Comparison of ENCODE assay signal across 22 mouse cellular contexts in the genomic region with DNA sequence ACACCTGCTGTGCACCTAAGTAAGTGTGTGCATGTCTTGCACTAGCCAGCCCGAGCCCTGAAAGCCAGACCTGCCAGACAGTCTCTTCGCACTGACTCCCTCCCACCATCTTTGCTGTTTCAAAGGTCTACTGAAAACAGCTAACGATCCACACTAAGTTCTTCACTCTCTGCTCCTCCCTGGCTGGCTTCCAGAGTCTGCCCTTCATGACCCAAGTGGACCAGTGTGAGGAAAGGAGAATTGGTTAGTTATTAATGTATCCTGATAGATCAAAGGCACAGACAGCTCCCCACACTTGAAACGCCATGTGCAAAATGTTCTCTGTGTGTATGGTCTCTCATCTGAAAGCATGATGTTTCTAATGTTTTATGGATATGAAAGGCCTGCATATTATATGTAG.
DNase-seq lines count a peak whose midpoint lies in the region; ATAC-seq lines count a peak whose summit lies in the region.
"Had no signal": no experiment of that assay in that cellular context is flagged by ENCODE, and none has a peak within 500 bp of the region (broad histone marks: within the 10 kb centered on the region; RNA-seq: fewer than 3 reads in every experiment).

No protein-coding gene starts in this region.

- no peaks in the 10 kb centered on the region for H3K9me3 ChIP-seq in megakaryocyte, embryonic 14.5 days
- H3K9me3 ChIP-seq: heart, embryonic 13.5 days; limb, embryonic 13.5 days; neural tube, embryonic 13.5 days had no signal

- DNase-seq in kidney, adult 9 months: peak; percentile 93
- peak; percentile 83 for DNase-seq in kidney, postnatal 14 days
- no peak for DNase-seq in layer of hippocampus, postnatal 36 days
- DNase-seq in right cerebral cortex, postnatal 4 days: no peak
- DNase-seq in layer of hippocampus, adult 18-20 months (ENCODE audit: low spot score in 2 of 2): no peak
- DNase-seq: adrenal gland, postnatal 25 days; B cell, adult 2 months; cerebellum, adult 18-20 months; cerebellum, postnatal 14 days; gastrocnemius, adult 2 months; heart, postnatal 10 days; lung, embryonic 14.5 days; lung, postnatal 14 days; thymus, postnatal 25 days had no signal

- peak overlapping the region; percentile 29 for H3K4me3 ChIP-seq in megakaryocyte, embryonic 14.5 days (replicated peaks)
- H3K4me3 ChIP-seq: erythroblast, embryonic 14.5 days; gastrocnemius, adult 2 months; heart, embryonic 13.5 days; limb, embryonic 13.5 days; neural tube, embryonic 13.5 days had no signal

- no peaks in the 10 kb centered on the region for H3K36me3 ChIP-seq in megakaryocyte, embryonic 14.5 days (replicated peaks; ENCODE audit: low read length)

- no peak for ATAC-seq in megakaryocyte, adult 5-6 weeks (ENCODE audit: poor library complexity, severe bottlenecking)
- ATAC-seq: forebrain, embryonic 16.5 days; midbrain, embryonic 16.5 days had no signal

- H3K4me1 ChIP-seq in megakaryocyte, embryonic 14.5 days: peaks cover 54% of the 10 kb centered on the region

- H3K27me3 ChIP-seq in megakaryocyte, embryonic 14.5 days (replicated peaks): no peaks in the 10 kb centered on the region
- H3K27me3 ChIP-seq: heart, embryonic 13.5 days; limb, embryonic 13.5 days; neural tube, embryonic 13.5 days had no signal

Comparison
In these comparisons a context has a peak if more than half of its experiments do, and no peak if none do; other contexts are left out.
1. DNase-seq: peak in kidney, adult 9 months (single experiment) and kidney, postnatal 14 days (single experiment); none in layer of hippocampus, postnatal 36 days (0 of 2), right cerebral cortex, postnatal 4 days (single experiment) and layer of hippocampus, adult 18-20 months (0 of 2).